Mouse (Mus musculus) 416B (cell line): ENCODE results near the gene Ankrd60.

Experiments used
- DNase-seq: peaks from one replicate; pipeline ENCODE4 v3.0.0; 2011; ENCODE audit warnings: low read depth

Ankrd60 gene

DNA sequence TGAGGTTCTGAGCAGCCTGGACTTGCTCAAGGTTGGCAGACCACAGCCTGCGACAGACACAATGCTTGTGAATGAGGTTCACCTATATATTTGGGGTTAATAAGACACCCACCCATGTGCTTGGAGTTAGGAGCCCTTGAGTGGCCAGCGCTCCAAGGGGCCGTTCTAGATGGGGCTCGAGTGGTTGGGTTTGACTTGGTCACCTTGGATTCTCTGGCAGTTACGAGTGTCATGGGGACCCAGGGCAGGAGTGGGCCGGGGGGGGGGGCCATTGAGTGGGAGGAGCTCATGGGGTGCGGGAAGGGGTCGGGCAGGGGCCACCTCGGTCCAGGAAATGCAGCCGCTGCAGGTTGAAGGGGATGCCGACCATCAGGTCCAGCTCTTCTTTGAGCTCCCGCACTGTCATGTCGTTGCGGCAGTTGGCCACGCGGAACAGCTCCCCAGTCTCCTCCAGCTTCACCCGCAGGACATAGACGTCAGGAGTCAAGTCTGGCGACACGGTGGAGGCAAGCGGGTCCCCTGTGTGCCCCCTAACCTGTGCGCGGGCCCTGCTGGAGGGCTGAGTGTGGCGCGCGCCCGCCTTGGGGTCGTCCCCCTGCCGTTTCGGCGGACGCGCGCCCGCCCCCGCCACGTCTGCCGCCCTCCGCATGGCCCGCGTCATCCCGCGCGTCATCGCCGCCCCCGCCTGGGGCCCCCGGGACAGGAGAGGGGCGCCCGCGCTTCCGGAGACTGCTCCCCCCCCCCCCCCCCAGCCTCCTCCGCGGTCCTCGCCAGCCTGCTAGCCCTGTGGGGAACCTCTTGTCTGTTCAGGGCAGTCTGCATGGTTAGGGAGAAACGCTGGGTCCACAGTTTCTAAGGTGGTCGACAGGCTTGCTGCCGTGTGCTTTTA is at the start of gene Ankrd60:
Gene Ankrd60 (minus strand): TSS at position 697 of the 889 bp plus-strand sequence.
- no peak for DNase-seq

DNA sequence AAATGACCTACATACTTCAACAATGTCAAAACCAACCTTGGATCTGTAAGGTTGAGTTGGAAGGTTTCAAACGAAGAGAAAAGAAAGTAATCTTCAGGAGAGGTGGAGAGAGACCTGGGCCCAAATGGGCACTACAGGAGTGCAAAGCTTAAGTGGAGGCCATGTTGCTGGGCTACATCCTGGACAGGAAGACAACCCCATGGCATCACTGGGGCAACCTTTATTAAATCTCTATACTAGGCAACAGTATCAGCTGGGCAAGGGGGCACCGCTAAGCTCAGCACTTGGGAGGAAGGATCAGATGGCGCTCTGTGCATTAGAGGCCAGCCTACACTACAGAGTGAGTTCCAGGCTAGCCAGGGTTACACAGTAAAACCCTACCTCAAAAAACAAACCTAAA is 47.6 kb upstream of the Ankrd60 start:
- DNase-seq, result no peak

GRCm38 (mm10) chr2:173624667-173625066 is 46.5 kb upstream of the Ankrd60 start:
- DNase-seq, result peak; percentile 63

GRCm38 (mm10) chr2:173622173-173622601 is 44.0 kb upstream of the Ankrd60 start:
- no peak for DNase-seq

- peak; percentile 39 for DNase-seq
Observed at GRCm38 (mm10) chr2:173620645-173621044, 42.5 kb upstream of the Ankrd60 start.

DNA sequence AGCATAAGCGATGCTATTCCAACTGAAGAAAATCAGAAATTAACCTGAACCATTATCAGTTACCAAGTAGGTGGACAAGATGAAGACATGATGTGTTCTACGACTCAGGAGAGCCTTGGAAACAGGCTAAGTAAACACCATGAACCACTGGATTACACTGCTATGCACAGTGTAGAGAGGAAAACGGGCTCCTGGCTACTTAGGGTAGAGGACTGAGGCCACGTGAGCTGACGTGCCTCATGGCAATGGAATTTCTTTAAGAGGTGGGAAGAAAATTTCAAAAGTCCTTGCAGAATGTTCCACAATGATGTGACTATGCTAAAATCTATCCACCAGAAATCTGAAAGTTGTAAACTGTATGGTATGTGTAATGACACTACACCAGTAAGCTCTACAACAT is 41.0 kb upstream of the Ankrd60 start:
- DNase-seq, result no peak

DNA sequence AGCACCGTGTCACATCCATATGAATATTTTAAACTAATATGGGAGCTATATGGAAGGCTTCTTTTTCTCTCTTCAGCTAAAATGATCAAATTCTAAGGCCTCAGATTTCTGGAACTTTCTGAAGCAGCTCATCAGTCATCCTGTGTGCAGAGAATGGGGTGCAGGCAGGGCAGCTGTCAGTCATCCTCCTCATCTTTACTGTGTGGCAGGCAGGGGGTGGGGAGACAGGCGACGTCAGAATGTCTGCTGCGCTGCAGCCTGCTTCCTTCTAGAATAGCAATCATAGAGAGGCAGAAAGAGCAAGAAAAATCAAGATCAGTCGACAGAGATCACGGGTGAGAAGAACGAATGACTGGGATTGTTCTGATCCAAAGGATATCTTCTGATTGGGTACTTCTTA is 38.0 kb upstream of the Ankrd60 start:
- no peak for DNase-seq

DNA sequence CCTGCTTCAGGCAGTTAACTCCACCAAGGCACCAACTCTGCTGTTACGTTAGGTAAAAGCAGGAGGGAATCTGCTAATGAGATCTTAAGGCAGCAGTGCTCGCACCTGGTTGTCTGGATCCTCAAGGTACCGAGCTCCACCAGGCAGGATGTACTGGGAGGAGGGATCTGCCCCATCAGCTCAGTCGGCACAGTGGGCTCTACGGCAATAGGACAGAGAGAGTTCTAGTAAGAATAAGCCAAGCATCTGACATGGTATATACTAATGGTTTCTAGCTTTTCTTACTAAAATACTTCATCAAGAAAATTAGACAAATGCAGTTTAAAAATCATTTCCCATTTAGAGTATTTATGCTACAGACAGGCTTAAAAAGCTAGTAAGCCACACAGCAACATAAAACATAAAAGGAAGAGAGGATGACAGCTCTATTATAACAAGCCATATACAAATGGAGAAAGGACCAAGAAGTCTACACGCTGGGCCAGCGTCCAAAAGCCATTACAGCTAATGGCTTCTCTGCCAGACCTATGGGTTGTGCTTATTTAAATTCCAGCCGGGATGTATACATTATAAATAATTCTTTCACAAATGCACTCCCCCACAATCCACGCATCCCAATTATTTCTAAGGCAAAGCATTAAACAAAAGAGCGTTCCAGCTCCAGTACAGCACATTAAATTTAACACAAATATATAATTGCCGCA is 37.4 kb upstream of the Ankrd60 start:
- no peak for DNase-seq

DNA sequence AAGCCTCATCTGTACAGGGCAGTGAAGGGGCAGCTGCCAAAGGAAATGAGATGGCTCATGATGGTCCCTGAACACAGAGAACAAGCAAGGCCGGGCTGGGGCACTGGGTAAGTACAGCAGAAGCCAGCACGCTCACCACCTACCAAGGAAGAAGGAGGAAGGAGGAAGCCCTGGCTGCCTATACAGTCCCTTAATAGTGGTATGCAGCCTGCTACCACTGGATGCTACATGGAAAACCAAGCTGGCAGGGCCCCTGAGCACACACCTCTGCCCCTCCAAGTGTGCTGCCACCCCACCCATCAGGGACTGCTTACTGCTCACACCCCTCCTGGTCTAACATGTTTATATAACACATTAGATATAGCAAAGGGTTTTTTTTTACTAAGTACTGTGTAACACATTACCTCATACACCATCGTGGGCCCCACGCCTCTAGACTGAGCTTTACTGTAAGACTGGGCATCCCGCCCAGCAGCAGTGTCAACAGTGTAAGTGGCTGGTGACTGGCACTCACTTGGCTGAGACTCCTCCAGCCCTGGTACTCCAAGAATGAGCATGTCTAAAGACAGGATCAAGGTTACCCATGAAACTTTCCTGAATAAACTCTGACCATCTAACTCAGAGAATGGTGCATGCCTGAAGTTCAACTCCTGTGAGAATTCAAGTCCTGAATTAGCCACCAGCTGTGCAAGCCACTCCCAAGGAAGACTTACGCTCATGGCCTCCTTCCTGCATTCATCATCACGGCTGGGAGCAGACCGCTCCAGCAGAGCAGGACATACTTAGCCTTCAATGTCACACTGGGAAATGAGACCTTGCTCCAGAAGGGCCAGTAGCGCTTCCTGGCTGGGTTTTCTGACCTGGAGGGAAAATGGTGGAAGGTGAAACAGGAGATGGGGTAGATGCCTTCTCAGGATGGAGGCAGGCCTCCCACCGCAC is 30.1 kb upstream of the Ankrd60 start:
- DNase-seq, result no peak

DNA sequence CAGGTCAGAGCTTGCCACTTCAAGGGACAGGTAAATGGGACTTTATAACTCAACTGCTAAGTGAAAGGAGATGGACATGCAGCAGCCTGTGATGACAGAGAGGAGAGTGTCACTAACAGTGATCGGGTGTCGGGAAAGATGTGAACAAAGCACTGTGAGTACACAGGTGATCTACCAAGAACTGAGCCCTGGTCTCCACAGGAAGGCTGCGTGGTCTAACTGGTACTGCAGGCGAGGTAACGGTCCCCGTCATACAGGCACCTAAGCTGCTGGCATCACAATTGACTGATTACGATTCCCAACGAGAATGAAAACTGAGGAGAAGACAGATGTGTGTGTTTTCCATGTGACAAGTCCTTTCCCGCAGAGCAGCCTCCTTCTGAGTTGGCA is 28.2 kb upstream of the Ankrd60 start:
- DNase-seq, result no peak

GRCm38 (mm10) chr2:173605713-173606414 is 27.7 kb upstream of the Ankrd60 start:
- no peak for DNase-seq

DNA sequence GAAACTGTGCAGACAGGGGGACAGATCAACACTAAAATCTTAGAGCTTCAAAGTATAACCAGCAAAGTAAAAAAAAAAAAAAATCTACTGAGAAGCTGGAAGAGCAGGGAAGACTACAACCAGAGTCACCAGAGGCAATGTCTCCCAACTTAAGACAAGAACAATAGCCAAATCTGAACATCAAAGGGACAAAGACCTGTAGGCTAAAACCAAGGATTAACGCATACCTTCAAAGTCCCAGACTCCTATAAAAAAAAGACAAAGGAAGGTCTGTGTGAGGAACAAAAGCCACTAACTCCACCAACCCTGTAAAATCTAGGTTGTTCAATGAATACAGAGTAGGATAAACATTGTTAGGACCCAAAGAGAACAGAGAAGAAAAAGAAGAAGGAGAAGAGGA is 23.7 kb upstream of the Ankrd60 start:
- DNase-seq, result no peak

DNA sequence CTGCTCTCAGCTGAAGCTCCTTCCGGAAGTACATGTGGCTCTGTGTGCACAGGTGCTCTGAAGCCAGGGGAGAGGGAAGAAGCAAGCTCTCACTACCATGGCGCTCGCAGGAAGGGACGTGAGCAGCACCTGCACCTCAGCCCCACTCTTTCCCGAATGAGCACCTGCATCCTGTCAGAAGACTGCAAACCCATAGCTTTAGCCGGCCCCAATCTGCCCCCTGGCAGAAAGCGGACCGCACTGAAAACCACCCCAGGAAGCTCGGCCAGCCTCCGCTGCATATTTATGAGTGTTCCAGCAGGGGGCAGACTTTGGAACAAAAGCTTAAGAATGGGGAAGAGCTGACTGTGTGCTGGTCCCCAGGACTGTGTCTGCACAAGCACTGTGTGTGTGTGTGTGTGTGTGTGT is 17.2 kb upstream of the Ankrd60 start:
- peak; percentile 21 for DNase-seq

DNA sequence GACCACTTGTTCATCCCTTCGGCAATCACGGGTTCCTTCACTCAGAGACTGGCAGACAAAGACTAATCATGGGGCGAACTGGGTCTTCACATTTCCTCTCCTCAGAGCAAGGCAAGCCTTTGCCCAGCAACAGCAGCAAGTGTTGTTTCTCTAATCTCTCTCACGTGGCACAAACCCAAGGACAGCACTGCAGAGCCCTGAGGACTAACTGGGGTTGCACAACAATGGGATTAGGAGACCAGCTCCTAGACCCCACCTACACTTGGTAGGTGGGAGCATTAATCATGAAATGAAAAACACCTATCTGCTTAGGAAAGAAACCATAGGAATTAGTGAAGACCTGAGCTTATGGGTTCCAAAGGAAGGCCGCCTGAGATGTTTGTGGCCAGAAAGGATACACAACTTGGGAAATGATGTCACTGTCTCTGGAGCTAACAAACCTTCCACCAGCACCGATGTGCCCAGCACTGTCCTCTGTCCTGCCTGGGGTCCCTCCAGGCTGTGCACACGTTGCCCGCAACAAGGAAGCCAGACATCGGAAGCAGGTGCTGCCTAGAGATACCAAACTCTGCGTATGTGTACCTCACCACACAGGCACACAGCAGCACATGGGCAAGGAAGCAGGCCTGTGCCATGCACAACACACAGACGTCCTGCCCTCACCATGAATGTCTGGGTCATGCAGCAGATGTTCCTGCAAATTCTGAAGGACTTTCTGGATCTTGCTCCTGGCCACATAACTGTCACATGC is 16.3 kb upstream of the Ankrd60 start:
- no peak for DNase-seq

DNA sequence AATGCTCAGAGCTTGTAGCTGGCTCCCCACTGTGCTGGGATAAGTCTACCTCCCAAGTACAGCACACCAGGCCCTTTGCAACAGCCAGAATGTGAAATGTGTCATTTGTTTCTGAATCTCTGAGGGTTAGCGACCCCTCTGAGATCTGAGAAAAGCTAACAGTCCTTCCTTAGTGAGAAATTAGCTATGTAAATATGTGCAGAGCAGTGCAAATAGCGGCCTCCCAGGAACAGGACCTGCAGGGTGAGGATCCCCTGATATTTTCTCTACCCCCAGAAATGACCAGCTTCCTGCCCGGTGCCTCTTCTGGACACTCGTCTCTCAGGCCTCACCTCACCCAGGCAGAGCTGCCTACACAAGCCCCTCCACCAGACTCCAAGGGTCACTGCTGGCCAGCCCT is 15.7 kb upstream of the Ankrd60 start:
- no peak for DNase-seq

- no peak for DNase-seq
Observed at GRCm38 (mm10) chr2:173592781-173593180, 14.6 kb upstream of the Ankrd60 start.

- no peak for DNase-seq
Observed at GRCm38 (mm10) chr2:173587411-173587810, 9.2 kb upstream of the Ankrd60 start.

GRCm38 (mm10) chr2:173586118-173586968 is 8.2 kb upstream of the Ankrd60 start:
- DNase-seq, result no peak

DNA sequence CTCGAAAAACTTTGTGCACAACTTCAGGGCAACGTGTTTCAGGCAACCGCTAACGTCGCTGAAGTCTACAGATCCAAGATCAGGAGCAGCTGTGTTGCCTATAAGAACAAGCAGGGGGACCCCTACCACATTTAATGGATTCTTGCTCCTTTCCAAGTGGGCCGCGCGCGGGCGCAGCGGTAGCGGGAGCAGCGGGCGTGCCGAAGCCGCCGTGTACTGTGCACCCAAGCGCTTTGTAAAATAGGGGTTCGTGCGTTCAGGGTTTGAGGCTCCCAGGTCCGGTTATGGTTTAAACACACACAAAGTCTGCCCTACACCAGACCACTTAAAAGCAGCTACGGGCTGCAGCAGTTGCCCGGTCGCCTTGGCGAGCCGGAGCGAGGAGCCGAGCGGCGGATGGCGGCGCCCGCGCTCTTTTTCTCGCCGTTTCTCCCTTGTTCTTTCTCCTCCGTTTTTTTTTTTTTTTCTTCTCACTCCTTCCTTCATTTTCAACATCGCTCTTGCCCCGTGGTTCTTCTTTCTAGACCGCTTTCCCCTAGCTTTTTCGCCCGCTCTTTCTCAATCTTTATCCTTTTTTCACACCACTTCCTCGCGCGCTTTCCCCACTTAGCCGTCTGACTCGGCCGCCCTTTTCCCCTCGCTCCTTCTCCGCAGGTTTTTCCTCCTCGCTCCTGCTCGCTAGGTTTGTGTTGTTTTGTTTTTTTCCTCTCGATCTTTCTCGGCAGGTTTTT is 7.4 kb upstream of the Ankrd60 start:
- DNase-seq, result no peak
